Mouse (Mus musculus) cortical plate, adult 2 months (tissue): ENCODE measurements around the gene Zbtb3.

Source experiments
- CTCF ChIP-seq: fragments of 200-500 bp; IDR thresholded peaks from 2 replicates; pipeline ENCODE4 v1.5.1; 2011; ENCODE audit warnings: mild to moderate bottlenecking, control low read depth, low read length; ENCODE audit not compliant: insufficient read depth; ENCODE audit errors: extremely low read depth
- POLR2A ChIP-seq: fragments of 200-500 bp; IDR thresholded peaks from 2 replicates; pipeline ENCODE4 v1.6.1; 2011; ENCODE audit warnings: mild to moderate bottlenecking, low read length, control low read depth; ENCODE audit not compliant: insufficient read depth; ENCODE audit errors: extremely low read depth

- TF ChIP-seq CTCF = no peak
- TF ChIP-seq POLR2A = no peak
These were observed 50.8 kb downstream of the Zbtb3 start for GRCm38 (mm10) chr19:8853117-8853516.
